8 mouse cellular contexts compared by ENCODE assay signal in the genomic region with DNA sequence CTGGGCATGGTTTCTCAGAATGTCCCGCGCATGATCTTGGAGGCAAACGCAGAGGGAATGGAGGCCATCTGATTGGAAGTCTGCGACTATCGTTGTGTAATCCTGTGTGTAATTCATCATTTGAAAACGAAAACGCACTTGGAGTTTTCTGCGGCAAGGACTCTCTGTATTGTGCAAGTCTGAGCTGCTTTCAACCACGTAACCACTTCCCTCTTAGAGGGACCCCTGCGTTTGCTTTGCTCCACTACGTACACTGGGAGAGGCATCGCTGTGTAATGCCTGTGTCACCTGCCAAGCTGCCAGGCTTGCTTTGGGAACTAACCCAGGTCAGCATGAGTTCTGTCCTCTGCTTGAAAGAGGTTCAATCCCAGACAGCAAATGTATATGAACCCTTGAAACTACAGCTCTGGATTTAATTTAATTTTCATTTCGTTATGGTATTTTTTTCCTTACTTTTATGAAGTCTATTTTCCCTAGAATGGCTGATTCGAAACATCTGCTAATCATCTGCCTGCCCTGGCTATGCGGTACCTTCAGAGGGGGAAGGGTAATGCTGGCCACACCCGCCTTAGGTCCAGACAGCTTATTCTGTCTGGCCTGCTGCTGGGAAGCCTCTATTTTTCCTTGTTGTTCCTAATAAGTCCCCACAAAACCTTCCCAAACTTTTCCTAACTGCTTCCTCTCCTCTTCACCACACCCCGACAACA.
DNase-seq lines count a peak whose midpoint lies in the region; ATAC-seq and TF ChIP-seq lines count a peak whose summit lies in the region.

No protein-coding gene starts in this region.

- H3K4me1 ChIP-seq in heart, embryonic 12.5 days (replicated peaks), result no peaks in the 10 kb centered on the region
- H3K4me1 ChIP-seq in embryonic facial prominence, embryonic 14.5 days (ENCODE audit: control insufficient read depth, insufficient read depth, low read length), result peaks cover 4% of the 10 kb centered on the region; the same call in 1 of the 2 replicates
- H3K4me1 ChIP-seq in liver, embryonic 14.5 days (replicated peaks; ENCODE audit: control insufficient read depth in 2 of 2, insufficient read depth in 2 of 2, low read length in 1 of 2), result peaks cover 0 to 6% of the 10 kb centered on the region in 2 experiments; a peak in 2 of 4 replicates
- H3K4me1 ChIP-seq in olfactory bulb, adult 2 months (ENCODE audit: control insufficient read depth, insufficient read depth, low read length), result peaks cover 4% of the 10 kb centered on the region; the same call in 1 of the 2 replicates

- TF ChIP-seq CTCF in liver, embryonic 14.5 days (IDR thresholded peaks at IDR 0.05; ENCODE audit: low read depth), result no peak
- no peak for TF ChIP-seq CTCF in olfactory bulb, adult 2 months (IDR thresholded peaks at IDR 0.05; ENCODE audit: insufficient read depth, low read depth, low read length)

- DNase-seq in heart, postnatal 25 days (ENCODE audit: low spot score), result peak; percentile 1
- peak; percentile 68 for DNase-seq in MEL-GATA-1-ER (ENCODE audit: extremely low read depth, low read depth)
- DNase-seq in embryonic facial prominence, embryonic 14.5 days (ENCODE audit: low spot score), result peak; percentile 77
- peak; percentile 9 to 39 (median 9) for DNase-seq in liver, embryonic 14.5 days (ENCODE audit: low read depth in 3 of 3, low spot score in 3 of 3)
- no peak for DNase-seq in yolk sac, embryonic 10.5 days (ENCODE audit: low spot score)

- H3K36me3 ChIP-seq in heart, embryonic 12.5 days, result no peaks in the 10 kb centered on the region
- H3K36me3 ChIP-seq in embryonic facial prominence, embryonic 14.5 days (ENCODE audit: control insufficient read depth, insufficient read depth, low read length), result no peaks in the 10 kb centered on the region
- no peaks in the 10 kb centered on the region for H3K36me3 ChIP-seq in liver, embryonic 14.5 days (replicated peaks; ENCODE audit: control insufficient read depth, insufficient read depth, low read depth)

- no peaks in the 10 kb centered on the region for H3K9me3 ChIP-seq in heart, embryonic 12.5 days (replicated peaks)
- no peaks in the 10 kb centered on the region for H3K9me3 ChIP-seq in embryonic facial prominence, embryonic 14.5 days (ENCODE audit: control insufficient read depth, low read length)
- no peaks in the 10 kb centered on the region for H3K9me3 ChIP-seq in liver, embryonic 14.5 days (ENCODE audit: control insufficient read depth, low read length)

- ATAC-seq in heart, embryonic 12.5 days (ENCODE audit: insufficient number of reproducible peaks, low FRiP score), result no peak
- peak; percentile 86 for ATAC-seq in embryonic facial prominence, embryonic 14.5 days (ENCODE audit: low read depth)
- ATAC-seq in liver, embryonic 14.5 days (ENCODE audit: insufficient read depth), result peak; percentile 63
- no peak for ATAC-seq in cerebellum, adult (ENCODE audit: insufficient number of reproducible peaks, low FRiP score, low TSS enrichment)

- H3K4me2 ChIP-seq in heart, embryonic 12.5 days, result no peak overlapping the region
- peak overlapping the region; percentile 55 for H3K4me2 ChIP-seq in embryonic facial prominence, embryonic 14.5 days (ENCODE audit: low read depth, low read length)
- peak overlapping the region; percentile 33 for H3K4me2 ChIP-seq in liver, embryonic 14.5 days (ENCODE audit: low read depth)

- no peak for TF ChIP-seq POLR2A in olfactory bulb, adult 2 months (IDR thresholded peaks at IDR 0.05; ENCODE audit: insufficient read depth, low read depth, low read length)

- no peak overlapping the region for H3K9ac ChIP-seq in heart, embryonic 12.5 days
- H3K9ac ChIP-seq in embryonic facial prominence, embryonic 14.5 days (ENCODE audit: low read depth, low read length), result 0 out of 2 replicates have a peak overlapping the region, but pooled peaks have one; percentile 28
- no peak overlapping the region for H3K9ac ChIP-seq in liver, embryonic 14.5 days (replicated peaks)

- H3K4me3 ChIP-seq in heart, embryonic 12.5 days, result no peak overlapping the region
- peak overlapping the region; percentile 27 for H3K4me3 ChIP-seq in embryonic facial prominence, embryonic 14.5 days (ENCODE audit: low read depth, low read length)
- peak overlapping the region; percentile 10 to 51; a peak in 2 of 4 replicates for H3K4me3 ChIP-seq in liver, embryonic 14.5 days (ENCODE audit: insufficient read depth in 1 of 2, low read depth in 2 of 2, low read length in 2 of 2)
- peak overlapping the region; percentile 20; the same call in 1 of the 2 replicates for H3K4me3 ChIP-seq in olfactory bulb, adult 2 months (ENCODE audit: insufficient read depth, low read depth, low read length)

- 67% methylated on average over 17 of the region's 17 CpGs for WGBS in heart, embryonic 12.5 days
- 30% methylated on average over 17 of the region's 17 CpGs for WGBS in embryonic facial prominence, embryonic 14.5 days
- 13% methylated on average over 17 of the region's 17 CpGs for WGBS in liver, embryonic 14.5 days (ENCODE audit: insufficient replicate concordance)
- 55% methylated on average over 17 of the region's 17 CpGs for WGBS in olfactory bulb, adult 2 months

- TF ChIP-seq EP300 in liver, embryonic 14.5 days (IDR thresholded peaks at IDR 0.05; ENCODE audit: low read depth), result no peak

- H3K27ac ChIP-seq in heart, embryonic 12.5 days (ENCODE audit: poor library complexity, severe bottlenecking), result no peak overlapping the region
- peak overlapping the region; percentile 69 for H3K27ac ChIP-seq in embryonic facial prominence, embryonic 14.5 days (replicated peaks; ENCODE audit: low read depth, low read length)
- H3K27ac ChIP-seq in liver, embryonic 14.5 days, result no peak overlapping the region
- H3K27ac ChIP-seq in olfactory bulb, adult 2 months (ENCODE audit: insufficient read depth, low read depth, low read length), result no peak overlapping the region

- no peaks in the 10 kb centered on the region for H3K27me3 ChIP-seq in heart, embryonic 12.5 days (replicated peaks)
- H3K27me3 ChIP-seq in embryonic facial prominence, embryonic 14.5 days (replicated peaks; ENCODE audit: control insufficient read depth, insufficient read depth, low read length), result no peaks in the 10 kb centered on the region
- no peaks in the 10 kb centered on the region for H3K27me3 ChIP-seq in liver, embryonic 14.5 days (ENCODE audit: control insufficient read depth, insufficient read depth, low read length)

- intact Hi-C loops in heart, postnatal 25 days (cut with DNase I), result no loop called here

Comparison
In these comparisons a context has a peak if more than half of its experiments do, and no peak if none do; other contexts are left out.
1. ATAC-seq: peak in embryonic facial prominence, embryonic 14.5 days (single experiment) and liver, embryonic 14.5 days (single experiment); none in heart, embryonic 12.5 days (single experiment) and cerebellum, adult (single experiment).